Mouse (Mus musculus) embryonic facial prominence, embryonic 13.5 days (tissue): ENCODE measurements at regions not wholly inside any gene's neighbourhood (a gene's known extent, or its start where the extent isn't known, plus 50 kb on each side); places are given as distances from the start of the nearest gene placed in this dataset.

ENCODE experiments used
- ATAC-seq: fragments of 200-750 bp; cut with Nextera tagmentation; 2 replicates; pipeline ENCODE4 v1.8.0; 2017; ENCODE audit warnings: low read depth; ENCODE audit not compliant: insufficient number of reproducible peaks, insufficient read depth, low FRiP score, low TSS enrichment
- H3K27ac ChIP-seq: fragments of 300-500 bp; sonication (generic); 2 replicates; pipeline ENCODE4 v1.5.1; 2015; ENCODE audit warnings: moderate library complexity, mild to moderate bottlenecking, inconsistent platforms
- H3K27me3 ChIP-seq: fragments of 300-500 bp; sonication (generic); 2 replicates; pipeline ENCODE4 v1.6.1; 2015; ENCODE audit warnings: mild to moderate bottlenecking, inconsistent platforms
- H3K36me3 ChIP-seq: fragments of 300-500 bp; sonication (generic); 2 replicates; pipeline ENCODE4 v1.6.1; 2015; ENCODE audit warnings: mild to moderate bottlenecking, inconsistent platforms
- H3K4me1 ChIP-seq: fragments of 300-500 bp; sonication (generic); 2 replicates; pipeline ENCODE4 v1.6.1; 2015; ENCODE audit warnings: inconsistent platforms
- H3K4me2 ChIP-seq: fragments of 300-500 bp; sonication (generic); 2 replicates; pipeline ENCODE4 v1.6.1; 2015; ENCODE audit warnings: moderate library complexity, mild to moderate bottlenecking, inconsistent platforms
- H3K4me3 ChIP-seq: fragments of 300-500 bp; sonication (generic); 2 replicates; pipeline ENCODE4 v1.5.1; 2015; ENCODE audit warnings: mild to moderate bottlenecking, inconsistent platforms
- H3K9ac ChIP-seq: fragments of 300-500 bp; sonication (generic); 2 replicates; pipeline ENCODE4 v1.6.1; 2015; ENCODE audit warnings: mild to moderate bottlenecking, inconsistent platforms
- H3K9me3 ChIP-seq: fragments of 300-500 bp; sonication (generic); 2 replicates; pipeline ENCODE4 v1.6.1; 2016; ENCODE audit warnings: inconsistent platforms
- WGBS: fragments of 180-500 bp; shearing (Covaris S2); methylation state at CpG from one replicate; pipeline ENCODE4 v1.1.7; 2015; ENCODE audit warnings: mixed read lengths; 5-methylcytosine and 5-hydroxymethylcytosine counted together

- WGBS = 35% methylated on average over 4 of the region's 4 CpGs
- H3K4me3 ChIP-seq = no peak overlapping the region
These were observed 78.8 kb downstream of the Diras2 start for GRCm38 (mm10) chr13:52452291-52452690.

More at GRCm38 (mm10) chr13:52452291-52452690, 78.8 kb downstream of the Diras2 start:
- Histone ChIP-seq H3K9me3 (no peaks in the 10 kb centered on the region), H3K36me3 (no peaks in the 10 kb centered on the region), H3K4me1 (peaks cover 6% of the 10 kb centered on the region), H3K4me2 (no peak overlapping the region), H3K9ac (no peak overlapping the region), H3K27ac (no peak overlapping the region), H3K27me3 (no peaks in the 10 kb centered on the region)
- ATAC-seq = no peak
